Mouse (Mus musculus) limb, embryonic 12.5 days (tissue): ENCODE data around the gene Serf2. TPM values are rescaled to one million over a fixed set of nuclear protein-coding genes. Genes with fewer than 3 reads are reported as not detected.

Experiments used
- ATAC-seq: fragments of 200-750 bp; cut with Nextera tagmentation; 2 replicates; pipeline ENCODE4 v1.8.0; 2017; ENCODE audit warnings: low read depth, moderate TSS enrichment; ENCODE audit not compliant: insufficient number of reproducible peaks, insufficient read depth, low FRiP score, low TSS enrichment
- H3K27ac ChIP-seq: fragments of 300-500 bp; sonication (generic); 2 replicates; pipeline ENCODE4 v1.5.1; 2016; ENCODE audit warnings: mild to moderate bottlenecking, moderate library complexity
- H3K27me3 ChIP-seq: fragments of 300-500 bp; sonication (generic); 2 replicates; pipeline ENCODE4 v1.6.1; 2016; ENCODE audit warnings: mild to moderate bottlenecking, moderate library complexity
- H3K36me3 ChIP-seq: fragments of 300-500 bp; sonication (generic); 2 replicates; pipeline ENCODE4 v1.6.1; 2016; ENCODE audit warnings: mild to moderate bottlenecking, moderate library complexity
- H3K4me1 ChIP-seq: fragments of 300-500 bp; sonication (generic); replicated peaks from 2 replicates; pipeline ENCODE4 v1.6.1; 2016
- H3K4me2 ChIP-seq: fragments of 300-500 bp; sonication (generic); 2 replicates; pipeline ENCODE4 v1.6.1; 2016; ENCODE audit warnings: mild to moderate bottlenecking, moderate library complexity
- H3K4me3 ChIP-seq: fragments of 300-500 bp; sonication (generic); replicated peaks from 2 replicates; pipeline ENCODE4 v1.5.1; 2016; ENCODE audit warnings: mild to moderate bottlenecking
- H3K9ac ChIP-seq: fragments of 300-500 bp; sonication (generic); replicated peaks from 2 replicates; pipeline ENCODE4 v1.6.1; 2016; ENCODE audit warnings: mild to moderate bottlenecking, moderate library complexity
- H3K9me3 ChIP-seq: fragments of 300-500 bp; sonication (generic); 2 replicates; pipeline ENCODE4 v1.6.1; 2016; ENCODE audit warnings: mild to moderate bottlenecking, moderate library complexity
- WGBS: fragments of 180-500 bp; shearing (Covaris S2); methylation state at CpG from one replicate; pipeline ENCODE4 v1.1.7; 2016; 5-methylcytosine and 5-hydroxymethylcytosine counted together
- microRNA-seq: library from miRNA; unstranded; fragments of <30 nt; microRNA quantifications from one replicate; pipeline ENCODE4, GENCODE M21; 2017
- polyA plus RNA-seq: library from polyadenylated mRNA; unstranded; fragments of >200 nt; fragmentation: Nextera tagmentation; extraction: Ambion mirVana; gene quantifications from 2 replicates; pipeline ENCODE4 v1.2.1, GENCODE M21; 2016

The Serf2 gene
- polyA plus RNA-seq, 1 experiment from 2014 or later = 544 TPM

DNA sequence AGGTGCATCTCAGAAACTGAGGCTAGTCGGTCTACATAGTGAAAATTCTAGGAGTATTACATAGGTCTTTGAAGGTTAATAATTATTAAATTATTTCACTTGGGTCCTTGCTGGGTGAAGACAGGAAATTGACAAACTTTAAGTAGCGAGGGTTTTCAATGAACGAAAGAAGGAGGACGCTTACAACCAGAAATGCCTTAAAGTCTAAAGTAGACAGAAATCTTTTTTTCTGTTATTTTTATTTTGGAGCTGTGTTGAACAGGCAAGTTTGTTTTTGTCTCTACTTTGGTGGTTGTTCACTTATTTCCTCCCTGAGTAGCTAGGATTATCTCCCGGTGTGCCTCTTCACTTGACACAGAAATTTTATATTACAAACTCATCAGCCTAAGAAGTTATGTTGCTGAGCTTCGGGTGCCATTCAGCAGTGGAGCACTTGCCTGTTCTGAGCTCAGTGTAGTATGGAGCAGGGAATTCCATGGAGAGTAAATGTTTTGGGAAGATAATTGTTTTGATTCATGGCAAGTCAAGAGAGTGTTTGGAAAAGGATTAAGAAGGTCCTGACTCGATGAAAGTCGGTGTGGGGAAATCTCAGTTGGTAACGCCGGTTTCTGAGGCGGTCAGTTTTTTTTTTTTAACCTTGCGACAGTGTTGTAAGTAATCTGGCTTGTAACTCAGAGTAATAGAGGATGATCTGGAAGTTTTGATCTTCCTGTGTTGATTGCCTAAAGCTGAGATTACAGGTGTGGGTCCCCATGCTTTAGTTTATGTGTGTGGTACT lies 58.4 kb downstream of the Serf2 start:
- Histone ChIP-seq H3K36me3 (peaks cover 32% of the 10 kb centered on the region), H3K4me3 (peak overlapping the region; percentile 59), H3K27me3 (no peaks in the 10 kb centered on the region), H3K9ac (peak overlapping the region; percentile 70), H3K4me1 (peaks cover 17% of the 10 kb centered on the region), H3K4me2 (peak overlapping the region; percentile 67), H3K27ac (no peak overlapping the region), H3K9me3 (no peaks in the 10 kb centered on the region)
- no peak for ATAC-seq
- 25% methylated on average over 12 of the region's 12 CpGs for whole genome bisulfite sequencing

Small RNAs within 50 kb of the gene (microRNA-seq; reads per million reads assigned to microRNA genes)
- not detected for gene Gm22953

Other genes starting within 250 kb of the Serf2 start
- gene Trp53bp1, start 177.8 kb upstream of the Serf2 start, polyA plus RNA-seq = 132 and 136 TPM in 2 replicates
- gene Map1a, start 159.6 kb upstream of the Serf2 start, polyA plus RNA-seq = 2.5 and 3.0 TPM in 2 replicates
- gene Ppip5k1, start 93.8 kb upstream of the Serf2 start, polyA plus RNA-seq = 7.6 and 9.9 TPM in 2 replicates
- 1.6 and 2.1 TPM in 2 replicates for gene Ckmt1, start 91.5 kb upstream of the Serf2 start, polyA plus RNA-seq
- not detected in 2 replicates for gene Strc, start 62.0 kb upstream of the Serf2 start, polyA plus RNA-seq
- gene Pdia3, start 35.4 kb upstream of the Serf2 start, polyA plus RNA-seq = 620 and 666 TPM in 2 replicates
- gene Catsper2, start 35.4 kb upstream of the Serf2 start, polyA plus RNA-seq = 3.5 and 4.1 TPM in 2 replicates
- 10.8 and 13.5 TPM in 2 replicates for gene Ell3, start 4.9 kb upstream of the Serf2 start, polyA plus RNA-seq
- 150 and 153 TPM in 2 replicates for gene Hypk, start 4.1 kb downstream of the Serf2 start, polyA plus RNA-seq
- 0.14 TPM in 1 of 2 replicates, not detected in the other for gene Serinc4, start 7.6 kb downstream of the Serf2 start, polyA plus RNA-seq
- 66.1 and 67.7 TPM in 2 replicates for gene Mfap1b, start 24.9 kb downstream of the Serf2 start, polyA plus RNA-seq
- 32.5 and 33.8 TPM in 2 replicates for gene Mfap1a, start 57.5 kb downstream of the Serf2 start, polyA plus RNA-seq
- gene Wdr76, start 57.5 kb downstream of the Serf2 start, polyA plus RNA-seq = 8.9 and 9.2 TPM in 2 replicates